Mouse (Mus musculus) lung, postnatal 25 days (tissue): ENCODE measurements around the gene Rabif.

Experiments
- DNase-seq: peaks from one replicate; pipeline ENCODE4 v3.0.0; 2022; ENCODE audit warnings: low spot score

The Rabif gene

DNA sequence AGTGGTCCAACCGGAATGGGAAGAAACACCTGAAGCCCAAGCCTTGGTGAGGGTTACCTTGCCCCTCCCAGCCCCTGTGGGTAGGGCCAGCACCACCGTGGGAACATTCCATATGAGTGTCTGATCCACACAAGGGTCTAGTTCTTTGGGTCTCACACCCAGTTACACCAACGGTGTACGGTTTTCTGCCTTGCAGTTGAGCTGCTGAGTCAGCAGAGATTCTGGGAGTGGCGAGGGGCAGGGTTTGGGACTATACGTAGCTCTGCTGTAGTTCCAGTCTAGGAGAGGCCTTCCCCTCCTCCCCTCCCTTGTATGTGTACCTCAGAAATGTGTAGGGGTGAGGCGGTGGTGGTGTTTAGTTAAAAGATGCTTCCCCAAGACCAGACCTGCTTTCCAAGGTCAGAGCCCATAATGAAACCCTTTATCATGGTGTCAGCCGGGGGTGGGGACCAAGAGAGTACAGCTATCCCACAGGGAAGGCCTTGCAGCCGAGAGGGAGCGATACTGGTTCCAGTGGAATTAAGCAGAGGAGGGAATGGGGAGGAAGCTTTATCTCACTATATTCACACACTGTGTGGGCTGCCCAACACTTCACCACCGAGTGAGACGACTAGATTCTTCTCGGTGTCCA is 60.9 kb downstream of the Rabif start:
- peak; percentile 66 for DNase-seq

DNA sequence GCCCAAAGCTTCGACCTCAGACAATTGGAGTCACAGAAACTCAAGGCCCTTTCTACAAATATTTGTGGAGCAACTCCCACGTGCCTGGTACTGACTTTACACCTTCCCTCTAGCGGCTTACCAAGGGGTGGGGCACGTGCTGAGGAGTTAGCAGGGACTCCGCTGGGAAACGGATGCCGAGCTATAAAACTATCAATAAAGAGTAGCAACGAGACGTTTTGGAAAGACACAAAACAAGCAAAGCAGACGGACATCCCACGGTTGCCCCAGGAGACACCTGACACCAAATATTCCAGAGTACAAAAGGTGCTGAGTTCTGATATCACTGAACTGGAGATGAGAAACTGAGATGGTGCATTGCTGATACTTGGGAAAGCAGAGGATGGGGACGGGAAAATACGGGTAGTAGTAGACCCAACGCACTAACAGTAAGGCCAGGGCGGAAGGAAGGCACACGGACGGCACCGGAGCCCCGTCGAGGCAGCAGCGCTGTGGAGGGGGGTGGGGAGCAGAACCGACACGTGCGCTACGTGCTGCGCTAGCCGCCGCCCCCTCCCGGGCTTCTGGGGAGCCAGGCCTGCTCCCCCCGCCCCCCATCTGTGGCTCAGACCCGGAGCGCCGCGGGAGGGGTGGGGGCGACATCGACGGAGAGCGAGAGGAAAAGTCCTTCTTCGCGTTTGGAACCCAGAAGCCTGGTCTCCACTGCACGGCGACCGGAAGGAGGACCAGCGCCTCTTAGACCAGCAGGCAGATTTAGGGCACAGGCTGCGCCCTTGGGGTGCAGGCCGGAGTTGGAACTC is 61.6 kb downstream of the Rabif start:
- peak; percentile 22 for DNase-seq

DNA sequence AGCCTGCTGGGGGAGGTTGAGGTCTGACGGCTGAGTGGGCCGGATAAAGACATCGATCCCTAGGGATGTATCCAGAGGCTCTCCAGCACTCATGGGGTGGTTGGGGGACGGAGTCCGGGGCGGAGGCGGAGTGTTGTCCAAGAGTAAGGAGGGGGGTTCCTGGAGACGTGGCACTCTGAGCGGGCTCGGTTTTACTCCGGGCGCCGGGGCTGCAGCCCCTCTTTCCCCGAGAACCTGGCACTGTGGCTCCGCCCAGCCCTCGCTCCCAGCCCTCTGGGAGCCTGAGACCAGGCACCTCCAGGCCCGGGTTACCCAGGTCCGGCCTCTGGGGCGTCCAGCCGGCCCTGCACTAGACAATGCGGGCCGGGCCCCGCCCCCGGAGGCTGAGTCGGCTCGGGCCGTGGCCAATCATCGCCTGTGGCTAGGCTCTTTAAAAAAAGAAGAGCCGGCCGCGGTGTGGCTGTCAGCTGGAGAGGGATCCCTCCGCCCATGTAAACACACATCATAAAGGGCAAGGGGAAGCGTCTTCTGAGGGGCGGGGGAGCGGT is 62.3 kb downstream of the Rabif start:
- DNase-seq, result peak; percentile 97
